Mouse (Mus musculus): ENCODE results near the gene Abca4.

- TF ChIP-seq CTCF (IDR thresholded peaks at IDR 0.05) (no peak), EP300 (IDR thresholded peaks at IDR 0.05) (no peak)
These were observed 65.2 kb downstream of the Abca4 start for GRCm38 (mm10) chr3:122109461-122109860.
